Mouse (Mus musculus): Measurements from ENCODE around the gene Gjd2.

GRCm38 (mm10) chr2:114049372-114049771 lies 36.0 kb upstream of the Gjd2 start:
- TF ChIP-seq CTCF (IDR thresholded peaks at IDR 0.05; ENCODE audit: low read depth, low read length) (no peak), POLR2AphosphoS5 (IDR thresholded peaks at IDR 0.05; ENCODE audit: insufficient replicate concordance, low read depth, low read length) (no peak), TAL1 (conservative IDR thresholded peaks at IDR 0.05; ENCODE audit: low read depth, low read length) (no peak), GATA1 (IDR thresholded peaks at IDR 0.05; ENCODE audit: borderline replicate concordance, low read length) (no peak)

Measured in G1E (cell line).